Comparison of ENCODE assay signal across 8 mouse cellular contexts in genomic region chrX:74283092-74283437, GRCm38 (mm10). TPM values are rescaled to one million over a fixed set of nuclear protein-coding genes. Genes with fewer than 3 reads are reported as not detected.
DNase-seq lines count a peak whose midpoint lies in the region; ATAC-seq and TF ChIP-seq lines count a peak whose summit lies in the region.

No protein-coding gene starts in this region.

- no peaks in the 10 kb centered on the region for H3K9me3 ChIP-seq in heart, embryonic 12.5 days (replicated peaks)
- H3K9me3 ChIP-seq in ES-Bruce4 (replicated peaks; ENCODE audit: control insufficient read depth, insufficient read depth, low read length, poor library complexity, severe bottlenecking), result no peaks in the 10 kb centered on the region
- H3K9me3 ChIP-seq in forebrain, embryonic 15.5 days, result no peaks in the 10 kb centered on the region
- H3K9me3 ChIP-seq in liver, embryonic 15.5 days (replicated peaks), result no peaks in the 10 kb centered on the region

- H3K9ac ChIP-seq in heart, embryonic 12.5 days, result peak overlapping the region; percentile 79
- H3K9ac ChIP-seq in ES-Bruce4 (ENCODE audit: low read depth, poor library complexity, severe bottlenecking), result peak overlapping the region; percentile 87
- peak overlapping the region; percentile 71 for H3K9ac ChIP-seq in forebrain, embryonic 15.5 days (replicated peaks)
- H3K9ac ChIP-seq in liver, embryonic 15.5 days, result peak overlapping the region; percentile 74

- peak overlapping the region; percentile 57 for H3K4me3 ChIP-seq in heart, embryonic 12.5 days
- H3K4me3 ChIP-seq in ES-Bruce4 (ENCODE audit: low read depth, low read length), result peak overlapping the region; percentile 95
- H3K4me3 ChIP-seq in forebrain, embryonic 15.5 days, result peak overlapping the region; percentile 51
- H3K4me3 ChIP-seq in liver, embryonic 15.5 days (replicated peaks), result peak overlapping the region; percentile 66

- H3K36me3 ChIP-seq in heart, embryonic 12.5 days, result peaks cover 8% of the 10 kb centered on the region; the same call in 1 of the 2 replicates
- 0 out of 2 replicates have a peak, but pooled peaks cover 2% of the 10 kb centered on the region for H3K36me3 ChIP-seq in ES-Bruce4 (ENCODE audit: control insufficient read depth, insufficient read depth, low read length, poor library complexity, severe bottlenecking)
- H3K36me3 ChIP-seq in forebrain, embryonic 15.5 days, result no peaks in the 10 kb centered on the region
- no peaks in the 10 kb centered on the region for H3K36me3 ChIP-seq in liver, embryonic 15.5 days (replicated peaks)

- TF ChIP-seq CTCF in ES-Bruce4 (IDR thresholded peaks at IDR 0.05; ENCODE audit: low read depth, low read length), result no peak

- H3K4me2 ChIP-seq in heart, embryonic 12.5 days, result peak overlapping the region; percentile 80
- peak overlapping the region; percentile 67 for H3K4me2 ChIP-seq in forebrain, embryonic 15.5 days (replicated peaks)
- H3K4me2 ChIP-seq in liver, embryonic 15.5 days, result peak overlapping the region; percentile 83

- TF ChIP-seq POLR2A in ES-Bruce4 (IDR thresholded peaks at IDR 0.05; ENCODE audit: insufficient read depth, low read length), result no peak

- 44% methylated on average over 5 of the region's 5 CpGs for WGBS in heart, embryonic 12.5 days
- 38% methylated on average over 5 of the region's 5 CpGs for WGBS in forebrain, embryonic 15.5 days
- WGBS in liver, embryonic 15.5 days (ENCODE audit: insufficient replicate concordance), result 22% methylated on average over 5 of the region's 5 CpGs

- no peaks in the 10 kb centered on the region for H3K27me3 ChIP-seq in heart, embryonic 12.5 days (replicated peaks)
- H3K27me3 ChIP-seq in ES-Bruce4 (ENCODE audit: control insufficient read depth, insufficient read depth, low read length, poor library complexity, severe bottlenecking), result no peaks in the 10 kb centered on the region
- no peaks in the 10 kb centered on the region for H3K27me3 ChIP-seq in forebrain, embryonic 15.5 days
- H3K27me3 ChIP-seq in liver, embryonic 15.5 days, result no peaks in the 10 kb centered on the region

- no peak for ATAC-seq in heart, embryonic 12.5 days (ENCODE audit: insufficient number of reproducible peaks, low FRiP score)
- ATAC-seq in forebrain, embryonic 15.5 days (replicated peaks), result peak; percentile 23
- ATAC-seq in liver, embryonic 15.5 days (ENCODE audit: insufficient read depth), result no peak

- no peak for TF ChIP-seq EP300 in ES-Bruce4 (IDR thresholded peaks at IDR 0.05; ENCODE audit: insufficient read depth, low read depth, low read length)

- peak overlapping the region; percentile 88 for H3K27ac ChIP-seq in heart, embryonic 12.5 days (ENCODE audit: poor library complexity, severe bottlenecking)
- H3K27ac ChIP-seq in ES-Bruce4 (ENCODE audit: insufficient read depth, low read length), result no peak overlapping the region
- H3K27ac ChIP-seq in forebrain, embryonic 15.5 days (replicated peaks), result peak overlapping the region; percentile 86
- H3K27ac ChIP-seq in liver, embryonic 15.5 days (replicated peaks), result peak overlapping the region; percentile 95

- peaks cover 7% of the 10 kb centered on the region for H3K4me1 ChIP-seq in heart, embryonic 12.5 days (replicated peaks)
- peaks cover 2% of the 10 kb centered on the region for H3K4me1 ChIP-seq in ES-Bruce4 (ENCODE audit: control insufficient read depth, insufficient read depth, low read length)
- peaks cover 19% of the 10 kb centered on the region for H3K4me1 ChIP-seq in forebrain, embryonic 15.5 days
- peaks cover 35% of the 10 kb centered on the region for H3K4me1 ChIP-seq in liver, embryonic 15.5 days (replicated peaks)

- no peak for DNase-seq in heart, adult 11 months
- no peak for DNase-seq in MN1 (ENCODE audit: low spot score)
- no peak for DNase-seq in urinary bladder, postnatal 4 days (ENCODE audit: low spot score in 2 of 2)
- DNase-seq in spleen, adult 12 weeks (ENCODE audit: low spot score), result no peak

RNA-seq across cellular contexts. Expression of gene Dnase1l1, which starts 0.9 kb away (rescaled TPM):
- 10.2 and 10.8 TPM in 2 replicates for polyA plus RNA-seq in heart, embryonic 12.5 days (2016; fragmentation: Nextera tagmentation; extraction: Ambion mirVana)
- 3.9 and 5.9 TPM in 2 replicates for polyA plus RNA-seq in ES-Bruce4 (2011; ENCODE audit: insufficient read depth, insufficient read length, low read depth, missing spikeins)
- 2.2 and 2.4 TPM in 2 replicates for polyA plus RNA-seq in forebrain, embryonic 15.5 days (2015; fragmentation: Nextera tagmentation; extraction: Ambion mirVana)
- 24.5 and 25.2 TPM in 2 replicates for polyA plus RNA-seq in liver, embryonic 15.5 days (2015; fragmentation: Nextera tagmentation; extraction: Ambion mirVana)

RNA-seq across cellular contexts. Expression of gene Taz, which starts 1.4 kb away (rescaled TPM):
- 70.5 and 71.3 TPM in 2 replicates for polyA plus RNA-seq in heart, embryonic 12.5 days (2016; fragmentation: Nextera tagmentation; extraction: Ambion mirVana)
- polyA plus RNA-seq in ES-Bruce4 (2011; ENCODE audit: insufficient read depth, insufficient read length, low read depth, missing spikeins), result 27.6 and 30.5 TPM in 2 replicates
- 93.6 and 101 TPM in 2 replicates for polyA plus RNA-seq in forebrain, embryonic 15.5 days (2015; fragmentation: Nextera tagmentation; extraction: Ambion mirVana)
- 27.7 and 29.2 TPM in 2 replicates for polyA plus RNA-seq in liver, embryonic 15.5 days (2015; fragmentation: Nextera tagmentation; extraction: Ambion mirVana)

RNA-seq across cellular contexts. Expression of gene Rpl10, which starts 12.5 kb away (rescaled TPM):
- polyA plus RNA-seq in heart, embryonic 12.5 days (2016; fragmentation: Nextera tagmentation; extraction: Ambion mirVana), result 437 and 446 TPM in 2 replicates
- 239 and 288 TPM in 2 replicates for polyA plus RNA-seq in ES-Bruce4 (2011; ENCODE audit: insufficient read depth, insufficient read length, low read depth, missing spikeins)
- 503 and 525 TPM in 2 replicates for polyA plus RNA-seq in forebrain, embryonic 15.5 days (2015; fragmentation: Nextera tagmentation; extraction: Ambion mirVana)
- polyA plus RNA-seq in liver, embryonic 15.5 days (2015; fragmentation: Nextera tagmentation; extraction: Ambion mirVana), result 356 and 378 TPM in 2 replicates

RNA-seq across cellular contexts. Expression of gene Atp6ap1, which starts 13.8 kb away (rescaled TPM):
- polyA plus RNA-seq in heart, embryonic 12.5 days (2016; fragmentation: Nextera tagmentation; extraction: Ambion mirVana), result 125 and 128 TPM in 2 replicates
- 74.7 and 75.7 TPM in 2 replicates for polyA plus RNA-seq in ES-Bruce4 (2011; ENCODE audit: insufficient read depth, insufficient read length, low read depth, missing spikeins)
- 185 and 191 TPM in 2 replicates for polyA plus RNA-seq in forebrain, embryonic 15.5 days (2015; fragmentation: Nextera tagmentation; extraction: Ambion mirVana)
- 75.9 and 80.2 TPM in 2 replicates for polyA plus RNA-seq in liver, embryonic 15.5 days (2015; fragmentation: Nextera tagmentation; extraction: Ambion mirVana)

RNA-seq across cellular contexts. Expression of gene Gdi1, which starts 21.7 kb away (rescaled TPM):
- 167 and 174 TPM in 2 replicates for polyA plus RNA-seq in heart, embryonic 12.5 days (2016; fragmentation: Nextera tagmentation; extraction: Ambion mirVana)
- polyA plus RNA-seq in ES-Bruce4 (2011; ENCODE audit: insufficient read depth, insufficient read length, low read depth, missing spikeins), result 157 and 164 TPM in 2 replicates
- 923 and 936 TPM in 2 replicates for polyA plus RNA-seq in forebrain, embryonic 15.5 days (2015; fragmentation: Nextera tagmentation; extraction: Ambion mirVana)
- 48.8 and 56.7 TPM in 2 replicates for polyA plus RNA-seq in liver, embryonic 15.5 days (2015; fragmentation: Nextera tagmentation; extraction: Ambion mirVana)
